Mouse (Mus musculus) ovary, postnatal 10 days (tissue): ENCODE measurements around the gene 4930556J24Rik.
"Not testable (repeated sequence)": the region's sequence is repeated elsewhere in the genome, so short reads cannot be mapped to it uniquely, and the experiment has no call there.

Experiments
- DNase-seq: peaks from one replicate; pipeline ENCODE4 v3.0.0; 2022; ENCODE audit warnings: low spot score

Gene 4930556J24Rik

DNA sequence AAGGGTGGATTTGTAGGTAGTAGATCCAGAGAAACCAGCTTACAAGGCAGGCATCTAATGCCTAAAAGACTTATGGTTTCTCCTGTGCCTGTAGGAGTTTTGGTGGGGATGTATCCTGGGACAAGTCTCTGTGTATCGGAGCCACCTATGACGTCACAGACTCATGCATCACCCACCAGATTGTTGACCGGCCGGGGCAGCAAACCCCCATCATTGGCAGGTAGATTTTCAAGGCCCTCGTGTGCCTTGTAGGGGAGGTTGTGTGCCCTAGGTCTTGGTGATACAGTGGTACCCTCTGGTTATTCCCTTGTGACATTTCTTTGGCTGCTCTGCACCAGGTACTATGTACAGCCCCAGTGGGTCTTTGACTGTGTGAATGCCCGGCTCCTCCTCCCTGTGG is at the start of gene 4930556J24Rik:
4930556J24Rik (minus strand) TSS at position 101 of the 400 bp plus-strand sequence.
- no peak for DNase-seq

DNA sequence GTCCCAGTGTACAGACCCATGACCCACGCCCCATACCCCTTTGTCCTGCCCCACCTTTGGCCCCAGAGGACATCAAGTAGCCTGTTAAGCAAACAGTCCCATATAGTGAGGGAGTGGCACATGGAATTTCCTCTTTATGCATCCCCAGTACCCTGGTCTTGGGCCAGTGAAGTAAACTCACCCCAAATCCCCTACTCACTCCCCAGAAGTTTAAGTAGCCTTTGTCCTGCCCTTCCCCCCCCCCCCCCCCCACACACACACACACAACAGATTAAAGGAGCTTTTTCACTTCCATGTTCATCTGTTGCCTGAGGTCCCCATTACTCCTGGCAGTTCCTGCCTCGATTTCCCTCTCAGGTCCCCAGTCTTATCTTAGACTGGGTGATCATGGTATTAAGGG is 46.7 kb upstream of the 4930556J24Rik start:
- no peak for DNase-seq

DNA sequence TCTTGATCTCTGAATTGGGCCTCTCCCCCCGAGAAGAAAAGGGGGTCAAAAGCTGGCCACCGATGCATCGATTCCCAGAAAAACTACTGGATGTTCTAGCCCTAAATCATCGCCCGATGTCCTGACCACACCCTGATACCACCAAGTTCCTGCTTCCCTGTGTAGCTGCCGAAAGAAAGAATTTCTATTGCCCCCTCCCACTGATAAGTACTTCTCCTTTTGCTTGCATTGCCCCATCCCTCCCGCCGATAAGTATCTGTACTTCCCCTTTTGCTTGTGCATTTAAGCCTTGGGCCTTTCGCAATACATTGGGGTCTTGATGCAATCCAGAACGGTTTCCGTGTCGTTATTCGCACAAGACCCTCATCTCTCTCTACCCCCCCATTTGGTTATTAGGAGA is 45.5 kb upstream of the 4930556J24Rik start:
- DNase-seq = not testable (repeated sequence)

DNA sequence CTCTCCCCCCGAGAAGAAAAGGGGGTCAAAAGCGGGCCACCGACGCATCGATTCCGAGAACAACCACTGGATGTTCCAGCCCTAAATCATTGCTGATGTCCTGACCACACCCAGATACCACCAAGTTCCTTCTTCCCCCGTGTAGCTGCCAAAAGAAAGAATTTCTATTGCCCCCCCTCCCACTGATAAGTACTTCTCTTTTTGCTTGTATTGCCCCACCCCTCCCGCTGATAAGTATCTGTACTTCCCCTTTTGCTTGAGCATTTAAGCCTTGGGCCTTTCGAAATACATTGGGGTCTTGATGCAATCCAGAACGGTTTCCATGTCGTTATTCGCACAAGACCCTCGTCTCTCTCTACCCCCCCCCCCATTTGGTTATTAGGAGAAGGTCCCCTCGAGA is 39.2 kb upstream of the 4930556J24Rik start:
- DNase-seq = not testable (repeated sequence)

DNA sequence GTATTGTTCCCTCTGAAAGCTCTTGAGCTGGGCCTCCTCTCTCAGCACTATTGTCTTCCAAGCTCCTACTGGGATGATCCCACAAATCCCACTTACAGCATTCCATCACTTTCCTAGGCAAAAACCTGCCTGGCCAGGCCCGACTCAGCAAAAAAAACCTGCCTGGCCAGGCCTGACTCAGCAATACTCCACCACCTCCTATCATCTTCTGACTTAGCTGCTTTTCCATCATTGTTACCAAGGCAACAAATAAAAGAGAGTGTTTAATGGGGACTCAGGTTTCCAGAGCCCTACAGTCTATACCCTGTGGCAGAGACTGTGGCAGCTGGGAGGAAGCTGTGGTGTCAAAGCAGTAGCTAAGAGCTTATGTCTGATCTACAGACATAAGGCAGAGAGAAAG is 36.0 kb upstream of the 4930556J24Rik start:
- no peak for DNase-seq

DNA sequence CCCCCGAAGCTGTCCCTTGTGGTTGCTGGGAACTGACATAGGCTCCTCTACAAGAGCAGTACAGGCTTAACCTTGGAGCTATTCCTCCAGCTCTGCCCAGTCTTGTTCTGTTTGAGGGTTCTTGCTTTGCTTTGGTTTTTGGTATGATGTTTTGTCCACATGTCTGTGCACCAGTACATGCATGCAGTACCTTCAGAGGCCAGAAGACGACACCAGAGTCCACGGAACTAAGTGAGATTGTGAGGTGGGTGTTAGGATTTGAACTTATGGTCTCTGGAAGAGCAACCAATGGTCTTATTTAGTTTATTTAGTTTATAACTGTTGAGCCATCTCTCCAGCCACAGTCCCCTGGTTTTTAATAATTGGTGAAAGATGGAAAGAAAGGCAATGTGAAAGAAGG is 29.9 kb upstream of the 4930556J24Rik start:
- no peak for DNase-seq

DNA sequence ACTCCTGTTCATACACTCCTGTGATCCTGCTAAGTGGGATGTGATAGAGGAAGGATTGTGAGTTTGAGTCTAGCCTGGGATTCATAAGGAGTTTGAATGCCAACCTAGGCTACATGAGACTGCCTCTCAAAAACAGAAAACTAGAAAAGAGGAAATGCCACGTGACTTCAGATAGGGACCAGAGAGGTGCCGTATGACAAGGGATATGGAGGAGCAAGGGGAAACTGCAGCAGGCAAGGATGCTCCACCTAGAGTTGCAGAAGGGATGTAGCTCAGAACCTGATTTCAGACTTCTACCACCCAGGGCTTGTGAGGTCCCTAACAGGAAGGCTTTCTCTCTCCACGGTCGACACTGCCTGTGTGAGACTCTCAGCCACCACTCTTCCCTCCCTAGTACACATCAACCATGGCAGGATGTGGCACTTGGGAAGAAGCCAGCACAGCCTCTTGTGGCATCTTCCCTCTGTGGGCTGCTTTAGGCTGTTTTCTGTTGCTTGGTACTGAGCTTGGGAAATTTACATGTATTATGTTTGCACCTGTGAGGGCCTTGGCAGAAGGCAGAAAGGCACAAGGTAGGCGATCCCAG is 28.7 kb upstream of the 4930556J24Rik start:
- DNase-seq = no peak

DNA sequence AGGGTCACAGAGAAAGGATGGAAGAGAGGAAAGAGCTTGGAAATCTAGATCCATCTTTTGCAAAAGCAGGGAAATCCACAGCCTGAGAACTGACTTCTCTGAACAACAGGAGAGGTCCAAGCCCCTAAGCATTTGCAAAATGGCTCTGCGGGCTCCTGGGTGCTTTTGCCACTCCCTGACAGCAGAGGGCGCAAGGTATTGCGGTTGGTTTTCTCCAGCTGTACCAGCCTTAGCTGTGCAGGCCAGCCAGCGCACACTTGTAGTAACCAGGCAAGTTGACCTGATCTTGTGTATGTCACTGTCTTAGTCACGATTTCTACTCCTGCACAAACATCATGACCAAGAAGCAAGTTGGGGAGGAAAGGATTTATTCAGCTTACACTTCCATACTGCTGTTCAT is 25.0 kb upstream of the 4930556J24Rik start:
- peak; percentile 22 for DNase-seq

DNA sequence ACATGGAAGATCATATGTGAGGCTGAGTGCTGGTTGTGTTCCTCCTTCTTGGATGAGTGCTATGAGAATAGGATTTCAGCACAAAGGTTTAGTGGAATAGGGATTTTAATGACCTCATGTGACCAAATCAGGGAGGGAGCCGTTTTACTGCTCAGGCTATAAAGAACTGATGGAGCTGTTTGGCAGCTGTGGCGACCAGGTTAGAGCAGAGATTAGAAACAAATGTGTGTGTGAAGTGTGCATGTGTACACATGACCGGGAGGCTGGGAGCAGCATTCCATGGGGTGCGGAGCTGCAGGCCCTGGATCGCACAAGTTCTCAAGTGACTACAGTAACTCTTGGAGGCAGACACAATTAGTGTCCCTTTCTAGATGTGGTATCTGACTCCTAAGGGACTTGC is 23.0 kb upstream of the 4930556J24Rik start:
- DNase-seq = no peak

DNA sequence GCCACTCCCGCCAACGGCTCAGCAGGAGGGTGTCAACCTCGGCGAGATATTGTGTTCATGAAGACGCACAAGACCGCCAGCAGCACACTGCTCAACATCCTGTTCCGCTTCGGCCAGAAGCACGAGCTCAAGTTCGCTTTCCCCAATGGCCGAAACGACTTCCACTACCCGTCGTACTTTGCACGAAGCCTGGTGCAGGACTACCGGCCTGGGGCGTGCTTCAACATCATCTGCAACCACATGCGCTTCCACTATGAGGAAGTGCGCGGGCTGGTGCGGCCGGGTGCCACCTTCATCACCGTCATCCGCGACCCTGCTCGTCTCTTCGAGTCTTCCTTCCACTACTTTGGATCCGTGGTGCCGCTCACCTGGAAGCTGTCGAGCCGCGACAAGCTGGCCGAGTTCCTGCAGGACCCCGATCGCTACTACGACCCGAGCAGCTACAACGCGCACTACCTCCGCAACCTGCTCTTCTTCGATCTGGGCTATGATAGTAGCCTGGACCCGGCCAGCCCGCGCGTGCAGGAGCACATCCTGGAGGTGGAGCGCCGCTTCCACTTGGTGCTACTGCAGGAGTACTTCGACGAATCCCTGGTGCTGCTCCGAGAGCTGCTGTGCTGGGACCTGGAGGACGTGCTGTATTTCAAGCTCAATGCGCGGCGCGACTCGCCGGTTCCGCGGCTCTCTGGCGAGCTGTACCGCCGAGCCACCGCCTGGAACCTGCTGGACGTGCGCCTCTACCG is 21.6 kb upstream of the 4930556J24Rik start:
- no peak for DNase-seq

DNA sequence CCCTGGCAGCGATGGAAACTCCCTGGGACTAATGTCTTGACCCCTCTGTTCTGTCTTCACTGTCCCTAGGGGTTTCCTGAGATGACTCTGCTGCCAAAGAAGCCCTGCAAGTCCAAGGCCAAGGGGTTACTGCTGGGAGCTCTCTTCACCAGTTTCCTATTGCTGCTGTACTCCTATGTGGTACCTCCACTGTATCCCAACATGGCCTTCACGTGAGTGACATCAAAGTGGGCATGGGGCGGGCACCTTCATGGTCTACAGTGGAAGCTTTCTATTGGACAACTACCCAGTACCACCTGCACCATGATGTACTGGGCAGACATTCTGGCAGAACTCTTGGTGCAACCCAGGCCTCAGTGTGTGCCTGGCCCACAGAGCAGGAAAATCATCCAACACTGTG is 20.3 kb upstream of the 4930556J24Rik start:
- DNase-seq = no peak

DNA sequence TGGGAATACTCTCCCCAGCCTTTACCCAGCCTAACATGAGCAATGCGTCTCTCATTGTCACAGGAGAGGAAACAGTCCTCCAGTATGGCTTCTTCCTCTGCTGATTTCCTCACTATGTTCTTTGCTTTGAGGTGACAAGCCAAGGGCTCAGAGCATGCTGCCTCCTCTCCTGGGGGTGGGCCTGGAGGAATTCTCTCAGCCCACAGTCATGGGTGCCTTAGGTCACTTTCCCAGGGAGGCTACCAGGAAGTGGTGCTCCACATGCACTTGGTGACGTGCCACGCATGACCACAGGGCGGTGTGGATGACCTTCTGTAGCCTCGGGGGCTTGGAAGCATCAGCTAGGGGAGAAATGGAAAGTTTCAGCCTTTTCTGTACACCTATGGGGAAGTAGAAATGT is 18.9 kb upstream of the 4930556J24Rik start:
- DNase-seq = no peak

DNA sequence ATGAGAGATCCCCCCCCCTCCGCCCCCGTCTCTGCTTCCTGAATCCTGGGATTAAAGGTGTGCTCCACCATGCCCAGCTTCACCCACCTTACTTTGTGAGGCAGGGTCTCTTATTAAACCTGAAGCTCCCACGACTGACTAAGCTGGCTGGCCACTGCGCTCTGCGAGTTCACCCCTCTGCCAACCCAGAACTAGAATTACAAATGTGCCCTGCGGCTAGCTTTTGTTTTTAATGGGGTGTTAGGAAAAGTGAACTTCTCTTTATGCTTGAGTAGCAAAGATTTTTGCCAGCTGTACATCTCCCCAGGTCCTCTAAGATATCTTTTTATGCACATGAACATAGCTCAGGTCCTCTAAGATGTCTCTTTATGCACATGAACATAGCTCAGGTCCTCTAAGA is 17.3 kb upstream of the 4930556J24Rik start:
- DNase-seq = no peak

DNA sequence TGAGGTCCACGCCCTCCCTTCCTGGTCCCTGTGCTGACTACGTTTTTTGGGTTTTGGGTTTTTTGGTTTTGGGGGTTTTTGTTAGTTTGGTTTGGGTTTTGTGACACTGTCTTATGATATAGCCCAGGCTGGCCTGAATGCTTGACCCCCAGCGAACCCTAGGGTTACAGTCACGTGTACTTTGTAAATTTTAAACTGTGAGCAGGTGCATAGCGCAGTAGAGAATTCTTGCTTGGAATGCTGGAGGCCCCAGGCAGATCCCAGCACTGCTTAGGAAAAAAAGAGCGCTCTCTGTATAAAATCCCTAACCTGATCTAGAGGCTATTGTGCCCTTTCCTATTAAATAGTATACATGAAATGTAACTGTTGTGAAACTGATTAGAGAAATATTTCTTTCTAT is 16.6 kb upstream of the 4930556J24Rik start:
- no peak for DNase-seq

DNA sequence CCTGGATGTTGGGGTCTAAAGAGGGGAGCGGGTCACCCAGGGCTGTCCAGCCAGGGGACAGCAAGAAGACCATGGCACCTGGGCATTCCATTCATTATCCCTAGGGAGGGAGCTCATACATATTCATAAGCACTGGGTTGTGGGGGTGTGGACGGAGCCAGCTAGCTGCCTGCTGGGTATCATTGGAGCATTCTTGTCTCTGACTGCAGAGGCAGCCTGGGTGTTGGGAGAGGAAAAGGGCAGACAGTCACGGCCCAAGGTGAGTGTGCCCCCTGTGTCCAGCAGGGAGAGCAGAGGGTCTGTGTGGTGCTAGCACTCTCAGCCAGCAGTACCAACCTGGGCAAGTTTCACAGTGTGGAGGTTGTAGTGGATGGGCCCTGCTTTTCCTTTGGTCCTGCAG is 13.2 kb upstream of the 4930556J24Rik start:
- DNase-seq = no peak

DNA sequence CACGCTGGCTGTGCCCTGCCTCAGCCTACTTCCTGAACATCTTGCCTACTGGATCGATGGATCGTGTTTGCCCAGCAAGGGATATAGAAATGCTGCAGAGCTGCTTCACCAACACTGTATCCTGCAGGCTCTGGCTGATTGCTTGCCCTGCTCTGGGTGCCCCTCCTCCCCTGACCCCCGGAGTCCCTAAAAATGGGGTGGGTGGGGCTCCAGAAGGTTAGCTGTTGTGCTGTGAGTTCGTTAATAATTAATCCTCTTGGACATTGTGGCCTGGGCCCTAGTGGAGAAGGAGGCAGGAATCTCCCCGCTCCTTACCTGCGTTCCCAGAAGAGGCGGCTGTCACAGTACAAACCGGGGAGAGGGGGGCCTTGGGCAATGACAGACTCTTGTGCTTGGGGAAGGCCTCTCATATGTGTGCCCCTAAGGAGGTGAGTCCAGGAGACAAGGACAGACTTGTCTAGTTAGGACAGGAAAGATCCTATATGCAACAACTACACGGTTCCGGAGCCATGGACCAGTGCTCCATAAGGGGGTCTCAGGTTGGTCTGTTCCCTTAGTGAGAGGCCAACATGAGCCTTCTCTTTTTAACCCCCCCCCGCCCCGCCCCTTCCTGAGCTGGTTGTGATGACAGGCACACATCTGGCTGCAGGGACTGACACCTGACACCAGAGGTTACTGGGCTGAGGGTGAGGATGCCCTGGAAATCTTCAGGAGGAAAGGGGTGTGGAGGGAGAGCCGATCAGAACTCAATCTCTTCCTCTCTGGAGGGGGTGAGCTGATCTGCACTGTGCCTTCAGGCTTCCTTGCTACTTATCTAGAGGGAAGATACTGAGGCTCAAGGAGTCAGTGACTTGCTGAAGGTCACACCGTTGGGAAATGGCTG is 7.5 kb upstream of the 4930556J24Rik start:
- DNase-seq = no peak

DNA sequence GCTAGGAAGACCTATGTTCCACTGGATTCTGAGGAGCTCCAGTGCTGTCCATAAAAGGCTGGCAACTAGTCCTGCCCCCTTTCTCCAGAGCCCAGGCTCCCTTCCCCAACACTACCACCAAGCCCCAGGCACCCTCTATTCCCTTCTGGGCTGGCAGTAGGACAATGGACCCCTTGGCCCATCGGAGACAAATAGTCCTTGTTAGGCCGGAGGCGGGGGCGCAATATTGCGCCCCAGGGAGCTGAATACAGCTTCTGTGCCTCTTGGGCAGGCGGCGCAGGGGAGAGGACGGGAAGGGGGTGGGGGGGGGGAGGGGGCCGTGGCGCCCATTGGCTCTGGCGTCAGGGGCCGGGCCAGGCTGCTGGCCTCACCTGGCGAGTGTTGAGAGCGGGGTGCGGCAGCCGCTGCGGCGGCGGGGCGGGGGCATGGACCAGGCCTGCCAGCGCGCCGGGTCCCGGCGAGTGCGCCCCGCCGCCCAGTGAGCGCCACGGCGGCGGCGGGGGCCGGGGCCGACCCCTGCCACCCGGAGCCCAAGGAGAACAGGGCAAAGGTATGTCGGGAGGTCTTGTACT is 6.8 kb upstream of the 4930556J24Rik start, which contains the start of gene Gal3st1:
Gal3st1 (plus strand) TSS at position 346 of the 572 bp plus-strand sequence.
- DNase-seq = no peak

DNA sequence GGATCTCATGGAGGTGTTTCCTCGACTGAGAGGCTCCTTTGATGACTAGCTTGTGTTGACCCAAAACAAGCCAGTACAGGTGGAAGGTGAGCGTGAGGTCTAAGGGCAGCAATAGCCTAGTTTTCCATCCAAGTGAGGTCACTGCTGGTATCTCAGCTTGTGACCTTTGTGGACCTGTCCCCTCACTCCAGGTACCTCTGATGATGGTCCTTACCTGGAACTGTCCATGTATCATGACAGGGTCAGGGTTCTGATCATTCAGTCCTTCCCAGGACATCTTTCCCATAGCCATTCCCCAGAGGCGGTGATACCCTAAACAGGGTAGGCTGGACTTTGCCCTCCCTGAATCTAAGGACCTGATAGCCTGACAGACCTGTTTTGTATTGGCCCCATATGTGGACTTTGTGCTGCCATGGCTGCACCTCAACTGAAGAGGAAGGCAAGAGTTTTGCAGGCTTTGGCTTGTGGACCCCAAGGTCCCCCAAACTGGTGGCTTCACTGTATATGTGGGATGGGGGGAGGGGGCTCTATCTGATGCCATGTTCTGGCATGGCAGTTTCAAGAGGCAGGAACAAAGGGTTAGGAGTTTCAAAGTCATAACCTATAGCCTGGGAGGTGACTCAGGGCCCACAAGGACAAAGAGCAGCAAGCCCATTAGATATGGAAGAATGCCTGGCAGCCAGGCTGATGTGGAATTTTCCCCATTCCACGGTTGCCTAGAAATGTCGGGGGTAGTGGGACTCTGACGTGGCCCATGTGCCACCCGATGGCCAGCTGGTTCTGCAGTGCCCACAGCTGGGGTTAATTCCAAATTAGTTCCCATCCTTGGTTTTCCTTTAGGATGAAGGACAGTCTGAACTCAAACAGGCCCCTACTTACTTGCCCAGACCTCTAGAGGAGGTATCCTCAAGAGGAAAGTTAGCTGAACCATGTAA is 6.0 kb upstream of the 4930556J24Rik start:
- DNase-seq = no peak

DNA sequence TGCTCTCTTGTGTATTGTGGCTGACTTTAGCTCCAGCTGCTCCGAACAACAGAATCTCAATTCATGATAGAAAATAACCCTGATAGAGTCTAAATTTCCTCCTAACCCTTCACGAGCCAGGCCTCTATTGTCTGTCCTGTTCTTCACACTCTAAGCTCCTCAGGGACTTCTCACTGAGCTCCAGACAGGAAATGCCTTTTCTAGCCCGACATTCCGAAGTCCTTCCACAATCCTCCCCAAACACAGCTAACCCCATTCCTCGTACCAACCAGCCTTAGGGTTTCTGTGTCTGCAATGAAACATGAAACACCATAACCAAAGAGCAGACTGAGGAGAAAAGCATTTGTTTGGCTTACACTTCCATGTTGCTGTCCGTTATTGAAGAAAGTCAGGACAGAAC is 5.0 kb upstream of the 4930556J24Rik start:
- DNase-seq = no peak

DNA sequence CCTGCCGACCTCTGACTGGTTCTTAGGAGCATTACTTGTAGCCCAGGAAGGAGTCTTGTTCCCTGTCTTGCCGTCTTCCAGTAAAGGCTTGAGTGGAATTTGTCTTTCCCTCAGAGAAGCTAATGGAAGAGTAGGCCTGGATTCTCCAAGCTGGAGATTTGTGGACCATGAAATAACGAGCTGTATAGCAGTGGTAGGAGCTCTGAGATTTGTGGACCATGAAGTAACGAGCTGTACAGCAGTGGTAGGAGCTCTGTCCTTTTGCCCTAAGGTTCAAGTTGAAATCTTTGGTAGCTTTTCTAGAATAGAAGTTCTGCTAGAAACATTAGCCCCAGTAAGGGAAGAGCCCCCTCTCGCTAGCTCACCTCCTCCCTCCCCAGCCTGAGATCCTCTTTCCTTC is 1.8 kb upstream of the 4930556J24Rik start:
- no peak for DNase-seq

DNA sequence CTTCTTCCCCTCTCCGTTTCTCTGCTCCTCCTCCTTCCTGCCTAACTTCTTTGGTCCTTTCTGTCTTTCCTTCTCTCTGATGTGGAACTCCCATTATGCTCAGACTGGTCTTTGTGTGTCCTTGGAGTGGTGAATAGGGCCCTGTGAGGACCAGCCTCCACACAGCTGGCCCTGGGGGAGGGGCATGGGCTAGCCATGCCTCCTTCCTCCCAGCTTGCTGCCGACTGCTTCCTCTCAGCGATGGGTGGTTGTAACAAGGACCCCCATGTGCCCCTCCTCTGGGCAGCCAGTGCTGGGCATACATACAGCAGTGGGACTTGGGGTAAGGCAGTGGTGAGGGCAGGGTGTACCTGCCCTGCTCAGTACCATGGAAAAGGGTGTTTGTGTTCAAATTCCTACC is 2.3 kb downstream of the 4930556J24Rik start:
- DNase-seq = no peak
